Mouse (Mus musculus) adrenal gland, postnatal 36 days (tissue): ENCODE measurements around the gene Rab9b. TPM values are rescaled to one million over a fixed set of nuclear protein-coding genes. Genes with fewer than 3 reads are reported as not detected.

Source experiments
- DNase-seq, 2 experiments: peaks; one replicate each; pipeline ENCODE4 v3.0.0; 2021; ENCODE audit warnings: mixed read lengths in 1 of 2
- long read RNA-seq, 2 experiments: library from polyadenylated mRNA; stranded (forward); transcript quantifications; one replicate each; pipeline ENCODE4 v2.0.0; 2021; ENCODE audit warnings: borderline sequencing depth in 2 of 2
- total RNA-seq, 2 experiments: library from RNA; stranded (reverse); gene quantifications; 2 replicates each; pipeline ENCODE4 v1.2.3; 2021

Rab9b gene
- total RNA-seq: under 1 TPM; 0.23 to 0.36 TPM
- long read RNA-seq, experiment 1: 0 reads
- long read RNA-seq, experiment 2, partial matches to known transcripts: 0 of 2 reads
- long read RNA-seq, experiment 2, other reads (novel, unspliced or antisense): 1 of 2 reads

DNA sequence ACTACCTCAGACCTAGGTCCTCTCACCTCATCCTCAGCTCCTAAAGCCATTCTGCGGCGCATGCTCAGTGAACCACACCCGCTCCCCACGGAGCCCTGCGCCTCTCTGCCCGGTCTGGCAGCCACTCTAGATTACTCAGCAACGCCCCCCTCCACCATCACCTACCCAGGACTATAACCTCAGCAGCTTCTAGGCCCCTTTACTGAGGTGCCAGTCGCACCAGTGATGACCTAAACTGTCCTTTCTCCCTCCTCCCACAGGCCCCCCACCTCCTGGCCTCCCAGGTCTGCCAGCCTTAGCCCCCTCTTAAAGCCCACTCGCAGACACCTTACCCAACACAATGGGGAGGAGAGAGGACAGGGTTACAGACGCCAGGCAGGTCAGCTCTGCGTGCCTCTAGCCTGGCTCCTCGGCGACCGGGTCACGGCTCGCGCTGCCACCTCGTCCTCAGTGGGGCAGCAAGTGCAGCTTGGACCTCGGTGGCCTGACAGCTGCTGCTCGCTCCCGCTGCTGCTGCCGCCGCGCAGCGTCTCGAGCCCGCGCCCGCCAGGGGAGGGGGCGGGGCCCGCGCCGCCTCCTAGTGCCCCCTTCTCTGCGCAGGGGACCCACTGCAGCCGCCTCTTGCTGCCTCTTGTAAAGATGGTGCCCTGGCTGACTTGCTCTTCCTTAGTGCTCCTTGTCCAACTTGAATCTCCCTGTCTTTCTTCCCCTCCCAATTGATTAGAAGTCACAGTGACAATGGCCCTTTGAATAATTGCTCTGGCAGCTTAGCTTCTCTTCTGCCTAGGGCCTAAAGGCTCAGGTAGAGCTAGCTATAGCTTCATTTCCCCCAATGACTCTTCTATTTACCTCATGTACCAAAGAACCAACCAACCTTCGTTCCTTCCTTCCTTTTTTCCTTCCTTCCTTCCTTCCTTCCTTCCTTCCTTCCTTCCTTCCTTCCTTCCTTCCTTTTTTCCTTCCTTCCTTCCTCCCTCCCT, at the start of gene Rab9b:
Gene Rab9b (minus strand): TSS at position 695 of the 980 bp plus-strand sequence.
- peak; percentile 43 to 53 for DNase-seq

DNA sequence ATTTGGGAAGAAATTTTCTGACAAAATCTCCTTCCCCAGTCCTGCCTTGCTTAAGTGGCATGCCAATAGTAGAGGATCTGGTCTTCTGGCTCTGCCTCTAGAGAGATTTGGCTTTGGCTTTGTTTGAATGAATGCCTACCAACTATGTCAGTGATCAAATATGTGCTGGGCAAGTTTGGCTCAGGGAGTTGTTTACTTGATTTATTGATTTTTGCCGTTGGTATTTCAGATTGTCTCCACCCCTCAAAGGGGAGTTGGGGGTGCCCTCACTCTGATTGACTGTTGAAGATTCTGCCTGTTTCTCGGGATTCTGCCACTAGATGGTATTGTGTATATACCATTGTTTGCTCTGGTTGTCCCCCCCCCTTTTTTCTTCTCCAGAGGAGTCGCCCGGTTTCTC, 35.8 kb upstream of the Rab9b start:
- no peak for DNase-seq

DNA sequence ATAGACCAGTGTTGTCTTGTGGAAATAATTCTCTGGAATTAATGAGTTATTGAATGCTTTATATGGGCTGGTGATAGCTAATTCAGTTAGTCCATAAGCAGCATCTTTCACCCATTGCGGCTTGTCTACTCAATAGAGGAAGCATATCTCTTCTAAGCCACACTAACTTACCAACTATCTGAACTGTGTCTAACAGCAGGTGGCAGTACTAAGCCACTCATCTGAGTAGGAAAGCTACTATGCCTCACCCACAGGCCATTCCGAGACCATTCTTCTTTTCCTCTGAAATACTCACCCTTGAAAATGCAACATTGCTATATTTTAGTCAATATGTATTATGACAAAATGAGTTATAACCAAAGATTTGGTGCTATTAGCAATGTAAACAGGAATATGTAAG, 27.2 kb upstream of the Rab9b start:
- DNase-seq: peak in 1 of 2 experiments; percentile 21

- DNase-seq: no peak
Measured at GRCm38 (mm10) chrX:136850300-136850699, 18.3 kb downstream of the Rab9b start.

GRCm38 (mm10) chrX:136828610-136829009, 39.9 kb downstream of the Rab9b start:
- DNase-seq: no peak

DNA sequence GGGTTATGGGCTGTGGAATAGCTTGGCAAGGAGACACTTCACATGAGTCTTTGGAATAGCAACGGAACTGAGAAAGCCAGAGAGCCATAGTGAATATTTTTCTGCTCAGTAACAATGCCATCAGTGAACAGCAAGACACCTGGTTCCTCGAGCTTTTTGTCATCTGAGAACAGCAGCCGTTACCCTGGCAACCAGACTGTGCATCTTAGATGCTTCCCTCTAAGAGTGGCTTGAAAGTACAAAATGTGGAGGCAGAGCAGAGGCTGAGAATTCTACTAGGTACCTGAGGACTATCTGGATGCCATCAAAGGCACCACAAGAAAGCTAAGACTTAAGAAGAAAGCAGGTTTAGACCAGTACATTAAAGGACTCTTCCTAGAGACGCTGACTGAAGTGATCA, 43.5 kb downstream of the Rab9b start:
- no peak for DNase-seq

DNA sequence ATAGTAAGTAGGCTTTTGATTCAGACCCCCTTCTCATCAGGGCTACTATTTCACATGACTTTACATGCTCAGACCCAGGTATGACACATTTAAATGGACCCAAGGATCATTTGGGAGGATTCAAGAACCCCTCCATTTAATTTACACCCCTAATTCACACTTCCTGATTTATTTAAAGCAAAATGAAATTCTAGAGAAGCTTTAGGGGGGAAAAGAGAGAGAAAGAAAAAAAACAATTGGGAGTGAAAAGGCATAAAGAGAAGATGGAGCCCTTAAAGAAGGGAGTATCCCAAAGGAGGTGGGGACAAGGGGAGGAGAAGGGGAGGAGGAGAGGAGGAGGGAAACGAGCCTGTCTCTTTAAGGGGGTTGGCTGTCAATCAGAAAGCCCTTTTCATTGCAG, 46.2 kb downstream of the Rab9b start, which contains the start of gene Plp1:
Gene Plp1 (plus strand): TSS at position 301 of the 400 bp plus-strand sequence.
- DNase-seq: no peak

DNA sequence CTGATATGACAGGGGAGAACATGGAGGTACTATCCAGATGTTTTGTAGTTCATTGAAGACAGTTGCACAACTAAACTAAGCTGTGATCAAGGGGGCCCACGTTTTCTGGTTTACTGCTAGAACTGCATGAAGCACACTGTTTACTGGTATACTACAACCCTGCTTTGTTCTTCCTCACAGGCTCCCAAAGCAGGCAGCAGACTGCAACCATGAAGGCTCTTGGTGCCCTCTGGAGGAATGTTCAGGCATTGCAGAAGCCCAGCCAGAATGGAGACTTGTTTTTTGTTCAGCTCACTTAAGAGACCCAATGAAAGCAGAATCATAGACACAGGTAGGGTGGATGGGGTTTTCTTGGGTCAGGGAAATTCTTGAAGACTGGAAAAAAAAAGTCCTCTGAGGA, 48.3 kb downstream of the Rab9b start:
- DNase-seq: peak; percentile 68 to 76

DNA sequence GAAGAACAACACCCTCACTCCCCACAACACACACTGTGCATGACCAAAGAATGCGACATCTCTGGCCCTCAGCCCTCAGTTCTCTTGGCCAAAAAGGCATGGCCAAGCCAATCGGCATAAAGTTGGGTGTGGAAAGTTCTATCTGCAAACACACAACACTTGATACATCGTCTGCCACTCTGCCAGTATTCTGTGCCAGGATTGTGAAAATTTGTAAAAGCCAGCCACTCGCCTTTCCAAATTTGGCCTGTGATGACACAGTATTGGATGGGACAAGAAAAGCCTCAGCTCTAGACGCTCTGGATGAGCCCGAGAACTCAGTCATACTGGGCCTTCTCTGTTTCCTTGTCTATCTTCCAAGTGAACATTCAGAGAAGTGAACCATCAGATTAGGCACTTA, 48.8 kb downstream of the Rab9b start:
- DNase-seq: peak in 1 of 2 experiments; percentile 2

Other genes starting within 250 kb of the Rab9b start
- 10 to 100 TPM; 12.6 to 14.0 TPM for gene Tceal1, start 160.8 kb downstream of the Rab9b start, total RNA-seq
- gene Morf4l2, start 125.1 kb downstream of the Rab9b start, total RNA-seq: 100 to 1,000 TPM; 280 to 471 TPM
- gene Glra4, start 88.6 kb downstream of the Rab9b start, total RNA-seq: under 1 TPM in 1 of 2 experiments, not detected in 1; 0.26 TPM
- 1 to 10 TPM; 4.4 to 5.1 TPM for gene Plp1, start 46.1 kb downstream of the Rab9b start, total RNA-seq
- gene H2bfm, start 58.6 kb upstream of the Rab9b start, total RNA-seq: not detected
- gene Tmsb15b2, start 106.7 kb upstream of the Rab9b start, total RNA-seq: 10 to 100 TPM; 17.0 to 19.8 TPM
- gene Tmsb15l, start 108.1 kb upstream of the Rab9b start, total RNA-seq: 1 to 10 TPM; 1.2 to 2.5 TPM
- gene Tmsb15b1, start 108.1 kb upstream of the Rab9b start, total RNA-seq: 1 to 10 TPM; 4.4 to 5.8 TPM
- gene Zcchc18, start 124.4 kb upstream of the Rab9b start, total RNA-seq: 10 to 100 TPM in 1 of 2 experiments, 1 to 10 TPM in 1; 8.9 to 10.0 TPM
- gene Slc25a53, start 169.5 kb upstream of the Rab9b start, total RNA-seq: 1 to 10 TPM; 3.7 to 8.4 TPM
- 1 to 10 TPM; 5.7 to 7.5 TPM for gene Fam199x, start 180.8 kb upstream of the Rab9b start, total RNA-seq